Mouse (Mus musculus): ENCODE measurements around the gene Irf4. TPM values are rescaled to one million over a fixed set of nuclear protein-coding genes. Genes with fewer than 3 reads are reported as not detected.

Irf4 gene
- 2.5 and 5.0 TPM in 2 replicates for polyA plus RNA-seq (2012; rRNA removed)

DNA sequence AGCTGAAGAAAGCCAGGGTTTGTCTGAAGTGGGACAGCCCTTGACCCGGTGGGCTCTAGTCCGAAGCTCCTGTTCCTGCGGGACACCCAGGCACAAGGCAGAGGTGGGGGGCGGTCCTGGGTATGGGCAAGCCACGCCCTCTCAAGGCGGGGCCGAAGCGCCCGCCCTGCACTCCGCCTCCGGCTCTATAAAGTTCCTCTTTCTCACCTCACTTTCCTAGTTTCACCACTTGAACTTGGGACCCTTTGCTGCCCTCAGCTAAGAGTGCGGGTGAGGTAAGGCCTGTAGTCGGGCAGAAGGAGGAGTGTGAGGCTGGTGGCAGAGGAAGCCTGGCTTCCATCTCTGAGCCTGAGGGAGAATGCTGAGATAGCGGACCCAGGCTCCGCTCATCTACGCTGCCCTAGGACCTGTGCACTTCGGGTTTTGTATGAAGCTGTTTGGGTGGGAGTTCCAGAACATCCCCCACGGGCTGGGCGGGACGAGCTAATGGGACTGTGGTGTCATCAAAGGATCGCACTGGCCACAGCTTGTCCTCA, at the start of gene Irf4:
TSS of gene Irf4 (plus strand) at position 206 of the 536 bp plus-strand sequence.
- Histone ChIP-seq H3K4me1 (ENCODE audit: control insufficient read depth, insufficient read depth, insufficient read length, low read length) (peaks cover 3% of the 10 kb centered on the region), H3K27me3 (ENCODE audit: control insufficient read depth, insufficient read depth, low read length) (peaks cover 21% of the 10 kb centered on the region), H3K27ac (ENCODE audit: insufficient read depth, low read depth, low read length) (0 out of 2 replicates have a peak within 1 kb of the TSS, but pooled peaks have one; percentile 7), H3K36me3 (ENCODE audit: control insufficient read depth, insufficient read depth, low read length) (no peaks in the 10 kb centered on the region), H3K4me3 (ENCODE audit: low read depth, low read length) (peak within 1 kb of the TSS; percentile 58)
- WGBS, result 2% methylated on average over 21 of the region's 21 CpGs
- TF ChIP-seq POLR2A (IDR thresholded peaks at IDR 0.05; ENCODE audit: low read depth, low read length) (no peak; the same call in 1 of the 2 replicates), CTCF (IDR thresholded peaks at IDR 0.05; ENCODE audit: extremely low read depth, insufficient read length, insufficient replicate concordance, low read depth, low read length) (no peak)

- Histone ChIP-seq H3K4me3 (ENCODE audit: low read depth, low read length) (no peak overlapping the region), H3K4me1 (ENCODE audit: control insufficient read depth, insufficient read depth, insufficient read length, low read length) (peaks cover 3% of the 10 kb centered on the region; the same call in 1 of the 2 replicates), H3K27me3 (ENCODE audit: control insufficient read depth, insufficient read depth, low read length) (no peaks in the 10 kb centered on the region), H3K36me3 (ENCODE audit: control insufficient read depth, insufficient read depth, low read length) (no peaks in the 10 kb centered on the region), H3K27ac (ENCODE audit: insufficient read depth, low read depth, low read length) (no peak overlapping the region)
- WGBS, result 88% methylated on average over 5 of the region's 5 CpGs
- no peak for TF ChIP-seq POLR2A (IDR thresholded peaks at IDR 0.05; ENCODE audit: low read depth, low read length)
- TF ChIP-seq CTCF (IDR thresholded peaks at IDR 0.05; ENCODE audit: extremely low read depth, insufficient read length, insufficient replicate concordance, low read depth, low read length), result no peak
Observed at GRCm38 (mm10) chr13:30702695-30703094, 46.3 kb upstream of the Irf4 start.

DNA sequence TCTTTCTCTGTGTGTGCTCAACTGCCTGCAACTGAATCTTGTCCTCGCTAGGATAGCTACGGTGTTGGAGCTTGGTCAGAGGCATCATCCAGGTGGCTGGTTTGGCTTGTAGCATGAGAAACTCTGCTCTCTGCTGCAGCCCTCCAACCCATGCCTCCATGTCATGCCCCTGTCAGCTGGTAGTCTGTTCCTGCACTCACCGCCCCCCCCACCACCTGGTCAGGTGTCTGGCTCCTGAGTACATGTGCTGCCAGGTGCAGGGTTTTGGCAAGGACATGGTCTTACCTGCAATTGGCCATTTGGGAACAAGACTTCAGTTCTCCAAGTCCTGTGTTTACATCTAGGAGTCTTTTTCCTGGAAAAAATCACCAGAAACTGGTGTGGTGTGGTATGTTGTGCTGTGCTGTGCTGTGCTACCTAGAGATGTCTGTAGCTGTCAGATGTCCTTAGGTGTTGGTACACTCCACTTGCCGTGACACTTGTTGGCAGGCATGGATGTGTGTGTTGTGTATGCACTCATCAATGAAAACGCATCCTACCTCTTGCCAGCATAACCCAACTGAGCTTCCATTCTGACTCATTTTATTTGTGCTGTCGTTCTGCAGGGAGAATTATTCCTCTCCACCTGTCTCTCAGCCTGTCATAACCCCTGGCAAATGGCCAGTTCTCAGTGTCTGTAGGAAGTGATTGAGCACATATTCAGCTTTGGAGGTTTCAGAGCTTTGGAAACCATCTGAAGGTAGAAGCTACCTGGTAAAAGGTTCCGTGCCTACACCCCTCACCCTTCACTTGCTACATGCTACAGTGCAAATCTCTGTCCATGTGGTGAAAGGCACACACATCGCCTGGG, 44.6 kb upstream of the Irf4 start:
- TF ChIP-seq POLR2A (IDR thresholded peaks at IDR 0.05; ENCODE audit: low read depth, low read length) (no peak), CTCF (IDR thresholded peaks at IDR 0.05; ENCODE audit: extremely low read depth, insufficient read length, insufficient replicate concordance, low read depth, low read length) (no peak)
- Histone ChIP-seq H3K27me3 (ENCODE audit: control insufficient read depth, insufficient read depth, low read length) (no peaks in the 10 kb centered on the region), H3K27ac (ENCODE audit: insufficient read depth, low read depth, low read length) (no peak overlapping the region), H3K36me3 (ENCODE audit: control insufficient read depth, insufficient read depth, low read length) (no peaks in the 10 kb centered on the region), H3K4me3 (ENCODE audit: low read depth, low read length) (no peak overlapping the region), H3K4me1 (ENCODE audit: control insufficient read depth, insufficient read depth, insufficient read length, low read length) (peaks cover 3% of the 10 kb centered on the region; the same call in 1 of the 2 replicates)
- WGBS, result 59% methylated on average over 8 of the region's 8 CpGs

- TF ChIP-seq CTCF (IDR thresholded peaks at IDR 0.05; ENCODE audit: extremely low read depth, insufficient read length, insufficient replicate concordance, low read depth, low read length), result no peak
- no peak for TF ChIP-seq POLR2A (IDR thresholded peaks at IDR 0.05; ENCODE audit: low read depth, low read length)
- no peaks in the 10 kb centered on the region for H3K36me3 ChIP-seq (ENCODE audit: control insufficient read depth, insufficient read depth, low read length)
- whole genome bisulfite sequencing, result 61% methylated on average over 2 of the region's 2 CpGs
- H3K4me1 ChIP-seq (ENCODE audit: control insufficient read depth, insufficient read depth, insufficient read length, low read length), result no peaks in the 10 kb centered on the region
- H3K27ac ChIP-seq (ENCODE audit: insufficient read depth, low read depth, low read length), result no peak overlapping the region
- H3K4me3 ChIP-seq (ENCODE audit: low read depth, low read length), result no peak overlapping the region
- H3K27me3 ChIP-seq (ENCODE audit: control insufficient read depth, insufficient read depth, low read length), result no peaks in the 10 kb centered on the region
Observed at GRCm38 (mm10) chr13:30711066-30711465, 38.0 kb upstream of the Irf4 start.

GRCm38 (mm10) chr13:30711711-30712110, 37.3 kb upstream of the Irf4 start:
- TF ChIP-seq CTCF (IDR thresholded peaks at IDR 0.05; ENCODE audit: extremely low read depth, insufficient read length, insufficient replicate concordance, low read depth, low read length) (no peak), POLR2A (IDR thresholded peaks at IDR 0.05; ENCODE audit: low read depth, low read length) (no peak)
- Histone ChIP-seq H3K4me1 (ENCODE audit: control insufficient read depth, insufficient read depth, insufficient read length, low read length) (no peaks in the 10 kb centered on the region), H3K27ac (ENCODE audit: insufficient read depth, low read depth, low read length) (no peak overlapping the region), H3K4me3 (ENCODE audit: low read depth, low read length) (no peak overlapping the region), H3K36me3 (ENCODE audit: control insufficient read depth, insufficient read depth, low read length) (no peaks in the 10 kb centered on the region), H3K27me3 (ENCODE audit: control insufficient read depth, insufficient read depth, low read length) (no peaks in the 10 kb centered on the region)
- 85% methylated on average over 3 of the region's 3 CpGs for whole genome bisulfite sequencing

DNA sequence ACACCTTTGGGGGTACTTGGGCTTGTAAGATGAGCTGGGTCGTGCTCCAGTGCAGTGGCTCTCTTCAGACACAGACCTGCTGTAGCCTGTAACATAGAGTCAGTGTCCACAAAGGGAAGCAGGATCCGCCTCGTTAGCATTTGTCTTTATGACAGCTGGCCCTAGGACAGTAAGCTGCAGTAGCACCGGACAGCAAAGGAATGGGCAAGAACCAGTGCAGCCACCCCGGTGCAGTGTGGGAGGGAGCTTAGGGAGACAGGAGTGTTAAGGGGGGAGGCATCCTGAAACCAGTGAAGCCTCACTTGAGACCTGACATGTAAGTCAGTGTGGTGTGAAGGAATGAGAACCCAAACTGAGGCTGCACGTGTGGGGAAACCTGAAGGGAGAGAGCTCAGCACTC, 36.7 kb upstream of the Irf4 start:
- Histone ChIP-seq H3K4me1 (ENCODE audit: control insufficient read depth, insufficient read depth, insufficient read length, low read length) (no peaks in the 10 kb centered on the region), H3K27me3 (ENCODE audit: control insufficient read depth, insufficient read depth, low read length) (no peaks in the 10 kb centered on the region), H3K4me3 (ENCODE audit: low read depth, low read length) (no peak overlapping the region), H3K27ac (ENCODE audit: insufficient read depth, low read depth, low read length) (no peak overlapping the region), H3K36me3 (ENCODE audit: control insufficient read depth, insufficient read depth, low read length) (no peaks in the 10 kb centered on the region)
- TF ChIP-seq CTCF (IDR thresholded peaks at IDR 0.05; ENCODE audit: extremely low read depth, insufficient read length, insufficient replicate concordance, low read depth, low read length), result no peak
- TF ChIP-seq POLR2A (IDR thresholded peaks at IDR 0.05; ENCODE audit: low read depth, low read length), result no peak
- WGBS, result 80% methylated on average over 6 of the region's 6 CpGs

DNA sequence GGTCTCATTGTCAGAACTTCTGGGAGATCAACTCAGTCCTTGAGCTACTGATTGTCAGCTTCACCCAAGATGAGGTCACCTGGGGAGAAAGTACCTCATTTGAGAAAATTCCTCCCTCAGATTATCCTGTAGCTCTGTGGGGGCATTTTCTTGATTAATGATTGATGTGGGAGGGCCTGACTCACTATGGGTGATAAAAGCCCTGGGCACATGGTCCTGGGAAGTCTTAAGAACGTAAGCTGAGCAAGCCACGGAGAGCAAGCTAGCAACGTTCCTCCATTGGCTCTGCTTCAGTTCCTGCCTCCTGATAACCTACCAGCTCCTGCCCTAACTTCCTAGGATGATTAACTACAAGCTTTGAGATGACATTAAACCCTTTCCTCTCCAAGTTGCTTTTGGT, 35.4 kb upstream of the Irf4 start:
- no peaks in the 10 kb centered on the region for H3K27me3 ChIP-seq (ENCODE audit: control insufficient read depth, insufficient read depth, low read length)
- no peaks in the 10 kb centered on the region for H3K4me1 ChIP-seq (ENCODE audit: control insufficient read depth, insufficient read depth, insufficient read length, low read length)
- no peaks in the 10 kb centered on the region for H3K36me3 ChIP-seq (ENCODE audit: control insufficient read depth, insufficient read depth, low read length)
- TF ChIP-seq POLR2A (IDR thresholded peaks at IDR 0.05; ENCODE audit: low read depth, low read length) (no peak), CTCF (IDR thresholded peaks at IDR 0.05; ENCODE audit: extremely low read depth, insufficient read length, insufficient replicate concordance, low read depth, low read length) (no peak)
- no peak overlapping the region for H3K4me3 ChIP-seq (ENCODE audit: low read depth, low read length)
- 32% methylated on average over 3 of the region's 3 CpGs for WGBS
- H3K27ac ChIP-seq (ENCODE audit: insufficient read depth, low read depth, low read length), result no peak overlapping the region

Measured in small intestine, adult 2 months (tissue).